Mouse (Mus musculus) liver, embryonic 15.5 days (tissue): ENCODE data around the gene Rac1. TPM values are rescaled to one million over a fixed set of nuclear protein-coding genes. Genes with fewer than 3 reads are reported as not detected.
"Not testable (repeated sequence)": the region's sequence is repeated elsewhere in the genome, so short reads cannot be mapped to it uniquely, and the experiment has no call there.

Experiments
- ATAC-seq: fragments of 200-750 bp; cut with Nextera tagmentation; 2 replicates; pipeline ENCODE4 v1.8.0; 2017; ENCODE audit warnings: moderate number of reproducible peaks, mild to moderate bottlenecking, moderate library complexity; ENCODE audit not compliant: insufficient read depth
- H3K27ac ChIP-seq: fragments of 300-500 bp; sonication (generic); replicated peaks from 2 replicates; pipeline ENCODE4 v1.5.1; 2015; ENCODE audit warnings: mild to moderate bottlenecking, inconsistent platforms
- H3K27me3 ChIP-seq: fragments of 300-500 bp; sonication (generic); 2 replicates; pipeline ENCODE4 v1.6.1; 2015; ENCODE audit warnings: mild to moderate bottlenecking, inconsistent platforms
- H3K36me3 ChIP-seq: fragments of 300-500 bp; sonication (generic); replicated peaks from 2 replicates; pipeline ENCODE4 v1.6.1; 2015; ENCODE audit warnings: moderate library complexity, mild to moderate bottlenecking, inconsistent platforms
- H3K4me1 ChIP-seq: fragments of 300-500 bp; sonication (generic); replicated peaks from 2 replicates; pipeline ENCODE4 v1.6.1; 2015; ENCODE audit warnings: inconsistent platforms
- H3K4me2 ChIP-seq: fragments of 300-500 bp; sonication (generic); 2 replicates; pipeline ENCODE4 v1.6.1; 2015; ENCODE audit warnings: moderate library complexity, mild to moderate bottlenecking, inconsistent platforms
- H3K4me3 ChIP-seq: fragments of 300-500 bp; sonication (generic); replicated peaks from 2 replicates; pipeline ENCODE4 v1.5.1; 2015; ENCODE audit warnings: mild to moderate bottlenecking, inconsistent platforms
- H3K9ac ChIP-seq: fragments of 300-500 bp; sonication (generic); 2 replicates; pipeline ENCODE4 v1.6.1; 2015; ENCODE audit warnings: moderate library complexity, mild to moderate bottlenecking, inconsistent platforms
- H3K9me3 ChIP-seq: fragments of 300-500 bp; sonication (generic); replicated peaks from 2 replicates; pipeline ENCODE4 v1.6.1; 2016; ENCODE audit warnings: inconsistent platforms
- WGBS: fragments of 180-500 bp; shearing (Covaris S2); methylation state at CpG from one replicate; pipeline ENCODE4 v1.1.7; 2015; ENCODE audit warnings: mixed read lengths; ENCODE audit not compliant: insufficient replicate concordance; 5-methylcytosine and 5-hydroxymethylcytosine counted together
- polyA plus RNA-seq: library from polyadenylated mRNA; unstranded; fragments of >200 nt; fragmentation: Nextera tagmentation; extraction: Ambion mirVana; gene quantifications from 2 replicates; pipeline ENCODE4 v1.2.1, GENCODE M21; 2015

Rac1 gene
- polyA plus RNA-seq, 1 experiment from 2014 or later: 162 TPM

- 18% methylated on average over 9 of the region's 9 CpGs for WGBS
- peak; percentile 56 for ATAC-seq
- Histone ChIP-seq H3K4me3 (peak overlapping the region; percentile 7), H3K4me1 (peaks cover 64% of the 10 kb centered on the region), H3K27me3 (no peaks in the 10 kb centered on the region), H3K27ac (peak overlapping the region; percentile 54), H3K9ac (peak overlapping the region; percentile 42), H3K36me3 (peaks cover 94% of the 10 kb centered on the region), H3K9me3 (no peaks in the 10 kb centered on the region), H3K4me2 (peak overlapping the region; percentile 59)
These were observed 18.5 kb downstream of the Rac1 start for GRCm38 (mm10) chr5:143509294-143509693.

- peaks cover 26% of the 10 kb centered on the region for H3K4me1 ChIP-seq
- no peak overlapping the region for H3K4me2 ChIP-seq
- H3K4me3 ChIP-seq: no peak overlapping the region
- H3K27me3 ChIP-seq: no peaks in the 10 kb centered on the region
- peaks cover 89% of the 10 kb centered on the region for H3K36me3 ChIP-seq
- WGBS: 73% methylated on average over 7 of the region's 7 CpGs
- H3K9me3 ChIP-seq: no peaks in the 10 kb centered on the region
- no peak for ATAC-seq
- H3K9ac ChIP-seq: no peak overlapping the region
- H3K27ac ChIP-seq: no peak overlapping the region
These were observed 22.3 kb downstream of the Rac1 start for GRCm38 (mm10) chr5:143505545-143505944.

GRCm38 (mm10) chr5:143505056-143505455 is 22.8 kb downstream of the Rac1 start:
- H3K36me3 ChIP-seq: peaks cover 86% of the 10 kb centered on the region
- 80% methylated on average over 8 of the region's 8 CpGs for WGBS

GRCm38 (mm10) chr5:143504453-143504852 is 23.4 kb downstream of the Rac1 start:
- no peaks in the 10 kb centered on the region for H3K9me3 ChIP-seq
- H3K4me3 ChIP-seq: no peak overlapping the region
- no peak overlapping the region for H3K9ac ChIP-seq
- H3K4me2 ChIP-seq: no peak overlapping the region
- no peaks in the 10 kb centered on the region for H3K27me3 ChIP-seq
- peaks cover 80% of the 10 kb centered on the region for H3K36me3 ChIP-seq
- no peak for ATAC-seq
- peaks cover 15% of the 10 kb centered on the region for H3K4me1 ChIP-seq
- H3K27ac ChIP-seq: no peak overlapping the region
- WGBS: 55% methylated on average over 3 of the region's 3 CpGs

More at GRCm38 (mm10) chr5:143505056-143505455, 22.8 kb downstream of the Rac1 start:
- no peak overlapping the region for H3K27ac ChIP-seq
- ATAC-seq: no peak
- no peaks in the 10 kb centered on the region for H3K9me3 ChIP-seq
- H3K27me3 ChIP-seq: no peaks in the 10 kb centered on the region
- peaks cover 21% of the 10 kb centered on the region for H3K4me1 ChIP-seq
- H3K4me2 ChIP-seq: no peak overlapping the region
- H3K9ac ChIP-seq: no peak overlapping the region
- no peak overlapping the region for H3K4me3 ChIP-seq

GRCm38 (mm10) chr5:143503740-143504139 is 24.1 kb downstream of the Rac1 start:
- H3K9me3 ChIP-seq: no peaks in the 10 kb centered on the region
- H3K9ac ChIP-seq: no peak overlapping the region
- H3K4me1 ChIP-seq: peaks cover 8% of the 10 kb centered on the region
- ATAC-seq: no peak
- no peak overlapping the region for H3K4me3 ChIP-seq
- H3K36me3 ChIP-seq: peaks cover 73% of the 10 kb centered on the region
- WGBS: 87% methylated on average over 6 of the region's 6 CpGs
- no peak overlapping the region for H3K27ac ChIP-seq
- H3K4me2 ChIP-seq: no peak overlapping the region
- no peaks in the 10 kb centered on the region for H3K27me3 ChIP-seq

GRCm38 (mm10) chr5:143502899-143503557 is 24.8 kb downstream of the Rac1 start:
- peaks cover 1% of the 10 kb centered on the region for H3K4me1 ChIP-seq
- 84% methylated on average over 19 of the region's 19 CpGs for WGBS

GRCm38 (mm10) chr5:143501649-143502048 is 26.2 kb downstream of the Rac1 start:
- Histone ChIP-seq H3K4me2 (no peak overlapping the region), H3K9ac (no peak overlapping the region), H3K27ac (no peak overlapping the region), H3K9me3 (no peaks in the 10 kb centered on the region), H3K4me3 (no peak overlapping the region), H3K27me3 (no peaks in the 10 kb centered on the region), H3K36me3 (peaks cover 53% of the 10 kb centered on the region), H3K4me1 (no peaks in the 10 kb centered on the region; the same call in 1 of the 2 replicates)
- WGBS: 81% methylated on average over 2 of the region's 2 CpGs
- no peak for ATAC-seq

More at GRCm38 (mm10) chr5:143502899-143503557, 24.8 kb downstream of the Rac1 start:
- H3K36me3 ChIP-seq: peaks cover 66% of the 10 kb centered on the region
- H3K4me2 ChIP-seq: no peak overlapping the region
- no peak overlapping the region for H3K27ac ChIP-seq
- H3K9me3 ChIP-seq: no peaks in the 10 kb centered on the region
- H3K4me3 ChIP-seq: no peak overlapping the region
- H3K9ac ChIP-seq: no peak overlapping the region
- no peak for ATAC-seq
- H3K27me3 ChIP-seq: no peaks in the 10 kb centered on the region

- H3K9me3 ChIP-seq: no peaks in the 10 kb centered on the region
- H3K9ac ChIP-seq: no peak overlapping the region
- H3K4me3 ChIP-seq: no peak overlapping the region
- peaks cover 48% of the 10 kb centered on the region for H3K36me3 ChIP-seq
- no peak overlapping the region for H3K4me2 ChIP-seq
- WGBS: 77% methylated on average over 8 of the region's 8 CpGs
- ATAC-seq: no peak
- no peak overlapping the region for H3K27ac ChIP-seq
- no peaks in the 10 kb centered on the region for H3K27me3 ChIP-seq
- no peaks in the 10 kb centered on the region; the same call in 1 of the 2 replicates for H3K4me1 ChIP-seq
These were observed 26.7 kb downstream of the Rac1 start for GRCm38 (mm10) chr5:143501140-143501539.

GRCm38 (mm10) chr5:143500711-143501110 is 27.1 kb downstream of the Rac1 start:
- WGBS: 79% methylated on average over 14 of the region's 14 CpGs
- H3K9me3 ChIP-seq: not testable (repeated sequence)
- peaks cover 48% of the 10 kb centered on the region for H3K36me3 ChIP-seq

GRCm38 (mm10) chr5:143499686-143500085 is 28.1 kb downstream of the Rac1 start:
- no peak for ATAC-seq
- H3K36me3 ChIP-seq: peaks cover 46% of the 10 kb centered on the region
- 33% methylated on average over 4 of the region's 4 CpGs for WGBS

More at GRCm38 (mm10) chr5:143500711-143501110, 27.1 kb downstream of the Rac1 start:
- H3K27me3 ChIP-seq, H3K4me1 ChIP-seq, H3K9ac ChIP-seq, H3K4me3 ChIP-seq, H3K4me2 ChIP-seq, H3K27ac ChIP-seq, ATAC-seq: not testable (repeated sequence)

GRCm38 (mm10) chr5:143499197-143499596 is 28.6 kb downstream of the Rac1 start:
- Histone ChIP-seq H3K9ac (no peak overlapping the region), H3K4me3 (no peak overlapping the region), H3K4me1 (no peaks in the 10 kb centered on the region; the same call in 1 of the 2 replicates), H3K9me3 (no peaks in the 10 kb centered on the region), H3K27me3 (no peaks in the 10 kb centered on the region), H3K36me3 (peaks cover 46% of the 10 kb centered on the region), H3K27ac (no peak overlapping the region), H3K4me2 (no peak overlapping the region)
- WGBS: 70% methylated on average over 7 of the region's 7 CpGs
- ATAC-seq: no peak

More at GRCm38 (mm10) chr5:143499686-143500085, 28.1 kb downstream of the Rac1 start:
- no peaks in the 10 kb centered on the region; the same call in 1 of the 2 replicates for H3K4me1 ChIP-seq
- no peak overlapping the region for H3K27ac ChIP-seq
- no peaks in the 10 kb centered on the region for H3K9me3 ChIP-seq
- no peak overlapping the region for H3K9ac ChIP-seq
- no peaks in the 10 kb centered on the region for H3K27me3 ChIP-seq
- no peak overlapping the region for H3K4me3 ChIP-seq
- no peak overlapping the region for H3K4me2 ChIP-seq
